Mouse (Mus musculus): ENCODE results near the gene Rab25. TPM values are rescaled to one million over a fixed set of nuclear protein-coding genes. Genes with fewer than 3 reads are reported as not detected.
A peak's percentile ranks its signal among the peaks of the same experiment; 100 is the strongest.

Rab25 gene
- polyA plus RNA-seq, 1 experiment from 2014 or later = not detected

DNA sequence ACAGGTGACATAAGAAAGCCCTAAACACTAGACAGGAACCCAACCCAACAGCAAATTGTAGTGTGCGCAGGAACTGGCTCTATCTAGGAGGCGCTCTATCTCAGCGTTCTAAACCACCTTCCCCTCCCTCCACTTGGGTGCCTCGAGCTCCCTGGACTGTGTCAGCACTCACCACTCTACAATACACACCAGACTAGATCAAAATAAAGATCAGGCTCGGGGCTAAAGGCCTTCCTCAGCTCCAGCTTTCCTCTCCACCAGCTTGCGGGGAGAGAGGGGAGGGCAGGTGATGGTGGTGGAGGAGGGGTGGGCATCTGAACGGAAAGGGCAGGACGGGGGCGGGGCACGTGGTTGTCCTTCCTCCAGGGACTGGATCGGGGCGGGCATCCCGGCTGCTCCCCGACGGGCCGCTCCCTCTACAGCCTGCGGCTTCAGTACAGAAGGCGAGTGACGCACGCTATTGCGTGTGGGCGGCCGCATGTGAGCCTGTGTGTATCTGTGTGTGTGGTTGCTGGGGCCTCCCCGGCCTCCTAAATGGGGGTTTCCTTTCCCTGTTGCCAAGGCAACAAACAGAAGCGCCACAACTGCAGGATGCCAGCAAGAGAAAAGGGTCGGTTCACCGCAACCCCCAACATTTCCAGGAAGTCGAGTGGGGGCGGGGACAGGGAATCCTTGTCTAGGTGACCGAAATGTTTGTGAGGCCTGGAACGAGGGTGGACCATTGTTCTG, 38.2 kb downstream of the Rab25 start, which contains the start of gene Lmna:
Gene Lmna (minus strand): TSS at position 265 of the 729 bp plus-strand sequence.
- Histone ChIP-seq H3K4me3 (replicated peaks; ENCODE audit: low read depth, low read length) (peak within 1 kb of the TSS; percentile 36), H3K36me3 (ENCODE audit: control insufficient read depth, insufficient read depth, low read length) (no peaks in the 10 kb centered on the region), H3K4me1 (ENCODE audit: control insufficient read depth, insufficient read depth, low read length) (peaks cover 30% of the 10 kb centered on the region), H3K9me3 (ENCODE audit: control insufficient read depth, low read length) (no peaks in the 10 kb centered on the region), H3K27me3 (ENCODE audit: control insufficient read depth, insufficient read depth, low read length) (no peaks in the 10 kb centered on the region), H3K9ac (replicated peaks; ENCODE audit: low read length) (peak within 1 kb of the TSS; percentile 50), H3K27ac (replicated peaks; ENCODE audit: low read depth, low read length) (peak within 1 kb of the TSS; percentile 83), H3K4me2 (ENCODE audit: low read length) (peak within 1 kb of the TSS; percentile 57)
- under 1% methylated on average over 31 of the region's 31 CpGs for WGBS
- peak; percentile 93 for DNase-seq
- ATAC-seq (ENCODE audit: low FRiP score, low TSS enrichment) = peak; percentile 94

DNA sequence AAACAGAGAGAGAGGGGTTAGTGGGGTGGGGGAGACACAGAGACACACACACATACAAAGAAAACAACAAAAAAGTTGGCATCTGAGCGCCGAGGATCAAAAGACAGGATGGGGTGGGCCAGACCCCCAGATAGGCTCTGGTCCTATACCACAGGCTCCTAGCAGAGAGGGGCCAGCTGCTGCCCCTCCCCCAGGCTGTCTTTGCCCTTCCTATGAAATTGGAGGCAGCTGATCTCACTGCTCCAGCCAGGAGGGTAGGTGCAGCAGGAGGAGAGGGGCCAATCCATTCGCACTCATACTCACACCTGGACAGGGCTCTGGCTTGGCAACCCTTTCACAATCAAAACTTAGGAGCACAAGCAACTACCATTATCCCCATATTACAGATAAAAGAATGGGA, 38.9 kb downstream of the Rab25 start:
- Histone ChIP-seq H3K27ac (replicated peaks; ENCODE audit: low read depth, low read length) (peak overlapping the region; percentile 83), H3K9me3 (ENCODE audit: control insufficient read depth, low read length) (no peaks in the 10 kb centered on the region), H3K9ac (replicated peaks; ENCODE audit: low read length) (peak overlapping the region; percentile 50; the same call in 1 of the 2 replicates), H3K4me1 (ENCODE audit: control insufficient read depth, insufficient read depth, low read length) (peaks cover 30% of the 10 kb centered on the region), H3K36me3 (ENCODE audit: control insufficient read depth, insufficient read depth, low read length) (no peaks in the 10 kb centered on the region), H3K27me3 (ENCODE audit: control insufficient read depth, insufficient read depth, low read length) (no peaks in the 10 kb centered on the region), H3K4me3 (replicated peaks; ENCODE audit: low read depth, low read length) (peak overlapping the region; percentile 36), H3K4me2 (ENCODE audit: low read length) (peak overlapping the region; percentile 57)
- DNase-seq (no peak), ATAC-seq (ENCODE audit: low FRiP score, low TSS enrichment) (no peak)
- 71% methylated on average over 3 of the region's 3 CpGs for WGBS

DNA sequence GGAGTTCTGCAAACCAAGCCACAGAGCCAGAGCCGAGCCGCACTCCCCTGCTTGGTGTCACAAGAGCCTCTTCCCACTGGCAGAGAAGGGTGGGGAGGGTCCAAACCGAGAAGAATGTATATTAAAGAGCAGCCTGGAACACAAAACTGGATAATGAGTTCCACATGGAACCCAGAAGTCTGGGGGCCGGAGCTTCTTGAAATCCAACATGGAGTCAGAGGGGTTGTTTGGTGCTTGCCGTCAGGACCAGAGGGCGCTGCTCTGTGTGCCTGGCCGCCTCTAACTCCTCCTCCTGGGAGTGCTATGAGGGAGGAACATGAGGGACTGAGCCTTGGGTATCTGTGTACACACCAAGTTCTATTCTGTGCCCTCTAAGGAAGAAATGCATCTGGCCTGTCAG, 42.3 kb downstream of the Rab25 start:
- H3K4me3 ChIP-seq (replicated peaks; ENCODE audit: low read depth, low read length) = no peak overlapping the region
- H3K27ac ChIP-seq (replicated peaks; ENCODE audit: low read depth, low read length) = no peak overlapping the region
- 54% methylated on average over 7 of the region's 7 CpGs for WGBS
- ATAC-seq (ENCODE audit: low FRiP score, low TSS enrichment) (no peak), DNase-seq (no peak)
- peaks cover 34% of the 10 kb centered on the region for H3K4me1 ChIP-seq (ENCODE audit: control insufficient read depth, insufficient read depth, low read length)
- H3K9ac ChIP-seq (replicated peaks; ENCODE audit: low read length) = no peak overlapping the region
- H3K27me3 ChIP-seq (ENCODE audit: control insufficient read depth, insufficient read depth, low read length) = peaks cover 10% of the 10 kb centered on the region; the same call in 1 of the 2 replicates
- H3K9me3 ChIP-seq (ENCODE audit: control insufficient read depth, low read length) = no peaks in the 10 kb centered on the region
- H3K4me2 ChIP-seq (ENCODE audit: low read length) = no peak overlapping the region
- no peaks in the 10 kb centered on the region for H3K36me3 ChIP-seq (ENCODE audit: control insufficient read depth, insufficient read depth, low read length)

DNA sequence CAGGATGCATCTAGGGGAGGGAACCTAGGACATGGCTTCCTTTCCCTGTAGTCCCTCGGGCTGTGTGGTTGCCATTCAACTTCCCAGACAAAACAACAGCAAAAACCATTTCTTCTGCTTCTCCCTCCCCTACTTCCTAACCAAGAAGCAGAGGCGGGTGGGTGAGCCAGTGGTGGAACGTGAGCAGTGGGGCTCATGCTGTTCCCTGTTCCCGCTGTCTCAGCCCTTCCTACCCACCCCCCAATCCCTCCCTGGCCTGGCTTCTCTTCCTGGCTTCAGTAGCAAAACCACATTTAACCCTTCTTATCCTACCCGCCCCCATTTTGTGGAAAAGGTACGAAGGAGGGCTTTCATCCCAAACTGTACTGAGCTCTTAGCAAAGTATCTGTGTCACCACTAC, 43.0 kb downstream of the Rab25 start:
- Histone ChIP-seq H3K9ac (replicated peaks; ENCODE audit: low read length) (no peak overlapping the region), H3K4me3 (replicated peaks; ENCODE audit: low read depth, low read length) (no peak overlapping the region), H3K36me3 (ENCODE audit: control insufficient read depth, insufficient read depth, low read length) (no peaks in the 10 kb centered on the region), H3K27me3 (ENCODE audit: control insufficient read depth, insufficient read depth, low read length) (peaks cover 10% of the 10 kb centered on the region; the same call in 1 of the 2 replicates), H3K27ac (replicated peaks; ENCODE audit: low read depth, low read length) (no peak overlapping the region), H3K4me2 (ENCODE audit: low read length) (no peak overlapping the region), H3K4me1 (ENCODE audit: control insufficient read depth, insufficient read depth, low read length) (peaks cover 27% of the 10 kb centered on the region), H3K9me3 (ENCODE audit: control insufficient read depth, low read length) (no peaks in the 10 kb centered on the region)
- DNase-seq (no peak), ATAC-seq (ENCODE audit: low FRiP score, low TSS enrichment) (no peak)
- 76% methylated on average over 6 of the region's 6 CpGs for WGBS

DNA sequence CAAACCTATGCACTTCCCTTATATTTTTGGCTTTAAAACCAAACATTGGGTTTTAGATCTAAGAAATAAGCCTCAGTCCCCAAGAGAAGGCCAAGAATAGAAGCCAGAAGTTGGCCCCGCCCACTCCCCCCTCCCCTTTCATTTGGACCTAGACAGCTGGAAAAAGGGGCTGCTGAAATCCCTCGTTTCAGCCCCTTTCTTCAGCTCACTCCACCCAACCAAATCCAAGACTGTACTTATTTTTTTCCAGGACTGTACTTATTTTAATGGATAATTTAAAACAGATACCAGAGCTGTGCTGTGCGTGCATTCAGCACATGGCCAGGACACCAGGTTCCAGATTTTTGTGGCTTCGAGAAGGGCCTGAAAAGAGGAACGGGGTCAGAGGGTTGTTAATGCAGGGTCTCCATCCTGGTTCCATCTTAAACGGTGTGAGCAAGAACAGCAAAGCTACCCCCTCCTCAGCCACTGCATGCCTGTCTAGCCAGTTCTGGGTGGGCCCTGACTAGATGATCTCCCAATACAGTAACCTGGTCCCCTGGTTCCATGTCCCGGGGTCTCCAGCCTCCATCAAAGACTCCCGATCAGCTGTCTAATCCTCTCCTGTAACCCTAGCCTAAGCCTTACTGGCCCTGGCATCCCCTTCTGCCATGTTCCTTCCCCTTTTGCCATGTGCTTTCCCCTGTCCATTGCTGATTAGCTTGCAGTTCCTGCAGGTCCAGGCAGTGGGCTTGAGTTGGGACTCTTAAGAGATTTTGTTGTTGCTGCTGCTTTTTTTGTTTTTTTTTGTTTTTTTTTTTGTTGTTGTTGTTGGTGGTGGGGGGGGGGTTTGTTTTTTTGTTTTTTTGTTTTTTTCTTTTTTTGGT, 44.0 kb downstream of the Rab25 start:
- Histone ChIP-seq H3K27me3 (ENCODE audit: control insufficient read depth, insufficient read depth, low read length) (peaks cover 10% of the 10 kb centered on the region; the same call in 1 of the 2 replicates), H3K27ac (replicated peaks; ENCODE audit: low read depth, low read length) (no peak overlapping the region), H3K9me3 (ENCODE audit: control insufficient read depth, low read length) (no peaks in the 10 kb centered on the region), H3K4me3 (replicated peaks; ENCODE audit: low read depth, low read length) (no peak overlapping the region), H3K4me2 (ENCODE audit: low read length) (no peak overlapping the region), H3K9ac (replicated peaks; ENCODE audit: low read length) (no peak overlapping the region), H3K36me3 (ENCODE audit: control insufficient read depth, insufficient read depth, low read length) (no peaks in the 10 kb centered on the region), H3K4me1 (ENCODE audit: control insufficient read depth, insufficient read depth, low read length) (peaks cover 18% of the 10 kb centered on the region)
- WGBS = 51% methylated on average over 8 of the region's 8 CpGs
- ATAC-seq (ENCODE audit: low FRiP score, low TSS enrichment) (no peak), DNase-seq (no peak)

DNA sequence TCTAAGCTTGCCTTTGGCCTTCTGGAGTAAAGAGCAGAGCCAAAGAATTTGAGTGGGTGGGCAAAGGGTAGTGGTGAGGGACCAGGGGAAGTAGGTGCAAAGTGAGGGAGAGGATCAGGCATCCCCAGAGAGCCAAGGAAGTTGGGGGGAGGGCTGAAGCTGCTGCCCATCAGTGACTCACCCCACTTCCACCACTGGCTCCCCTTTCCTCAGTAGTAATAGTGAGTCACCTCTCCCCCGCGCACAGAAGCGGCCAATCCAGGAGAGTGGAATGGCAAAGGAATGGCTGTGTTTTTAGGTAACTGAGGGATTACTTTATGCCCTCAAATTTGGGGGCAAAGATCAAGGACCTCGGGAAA, 44.6 kb downstream of the Rab25 start:
- Histone ChIP-seq H3K27me3 (ENCODE audit: control insufficient read depth, insufficient read depth, low read length) (peaks cover 10% of the 10 kb centered on the region; the same call in 1 of the 2 replicates), H3K4me3 (replicated peaks; ENCODE audit: low read depth, low read length) (peak overlapping the region; percentile 69), H3K4me1 (ENCODE audit: control insufficient read depth, insufficient read depth, low read length) (peaks cover 18% of the 10 kb centered on the region), H3K9ac (replicated peaks; ENCODE audit: low read length) (peak overlapping the region; percentile 79; the same call in 1 of the 2 replicates), H3K36me3 (ENCODE audit: control insufficient read depth, insufficient read depth, low read length) (no peaks in the 10 kb centered on the region), H3K9me3 (ENCODE audit: control insufficient read depth, low read length) (no peaks in the 10 kb centered on the region), H3K4me2 (ENCODE audit: low read length) (peak overlapping the region; percentile 96), H3K27ac (replicated peaks; ENCODE audit: low read depth, low read length) (peak overlapping the region; percentile 45; the same call in 1 of the 2 replicates)
- 29% methylated on average over 4 of the region's 4 CpGs for WGBS
- DNase-seq (no peak), ATAC-seq (ENCODE audit: low FRiP score, low TSS enrichment) (no peak)

GRCm38 (mm10) chr3:88502641-88503504, 45.2 kb downstream of the Rab25 start:
- peak; percentile 88 for DNase-seq
- H3K4me1 ChIP-seq (ENCODE audit: control insufficient read depth, insufficient read depth, low read length) = peaks cover 18% of the 10 kb centered on the region
- no peaks in the 10 kb centered on the region for H3K36me3 ChIP-seq (ENCODE audit: control insufficient read depth, insufficient read depth, low read length)
- peak; percentile 82 for ATAC-seq (ENCODE audit: low FRiP score, low TSS enrichment)
- no peaks in the 10 kb centered on the region for H3K9me3 ChIP-seq (ENCODE audit: control insufficient read depth, low read length)
- H3K4me3 ChIP-seq (replicated peaks; ENCODE audit: low read depth, low read length) = peak overlapping the region; percentile 69
- H3K9ac ChIP-seq (replicated peaks; ENCODE audit: low read length) = peak overlapping the region; percentile 79
- H3K27me3 ChIP-seq (ENCODE audit: control insufficient read depth, insufficient read depth, low read length) = peaks cover 10% of the 10 kb centered on the region; the same call in 1 of the 2 replicates
- WGBS = 1% methylated on average over 55 of the region's 55 CpGs
- peak overlapping the region; percentile 45 for H3K27ac ChIP-seq (replicated peaks; ENCODE audit: low read depth, low read length)
- peak overlapping the region; percentile 96 for H3K4me2 ChIP-seq (ENCODE audit: low read length)

GRCm38 (mm10) chr3:88502031-88502571, 46.0 kb downstream of the Rab25 start:
- Histone ChIP-seq H3K4me2 (ENCODE audit: low read length) (peak overlapping the region; percentile 96), H3K4me1 (ENCODE audit: control insufficient read depth, insufficient read depth, low read length) (peaks cover 18% of the 10 kb centered on the region), H3K9me3 (ENCODE audit: control insufficient read depth, low read length) (no peaks in the 10 kb centered on the region), H3K27me3 (ENCODE audit: control insufficient read depth, insufficient read depth, low read length) (peaks cover 10% of the 10 kb centered on the region; the same call in 1 of the 2 replicates), H3K4me3 (replicated peaks; ENCODE audit: low read depth, low read length) (peak overlapping the region; percentile 69), H3K9ac (replicated peaks; ENCODE audit: low read length) (peak overlapping the region; percentile 79), H3K27ac (replicated peaks; ENCODE audit: low read depth, low read length) (no peak overlapping the region), H3K36me3 (ENCODE audit: control insufficient read depth, insufficient read depth, low read length) (no peaks in the 10 kb centered on the region)
- WGBS = 19% methylated on average over 11 of the region's 11 CpGs
- ATAC-seq (ENCODE audit: low FRiP score, low TSS enrichment) (no peak), DNase-seq (peak; percentile 41)
